Mouse (Mus musculus): ENCODE results near the gene Bcl2l13. TPM values are rescaled to one million over a fixed set of nuclear protein-coding genes. Genes with fewer than 3 reads are reported as not detected.

Gene Bcl2l13
- polyA plus RNA-seq, 1 experiment from 2014 or later, result 31.3 TPM

- WGBS, result 84% methylated on average over 3 of the region's 3 CpGs
- no peak for DNase-seq (ENCODE audit: low spot score)
- no peak overlapping the region for H3K4me2 ChIP-seq (ENCODE audit: low read length)
- no peaks in the 10 kb centered on the region for H3K9me3 ChIP-seq (replicated peaks; ENCODE audit: control insufficient read depth, low read length)
- no peak overlapping the region for H3K27ac ChIP-seq (ENCODE audit: low read depth, low read length)
- no peaks in the 10 kb centered on the region for H3K4me1 ChIP-seq (ENCODE audit: control insufficient read depth, insufficient read depth, low read length)
- H3K36me3 ChIP-seq (ENCODE audit: control insufficient read depth, insufficient read depth, low read length), result peaks cover 9% of the 10 kb centered on the region; the same call in 1 of the 2 replicates
- H3K9ac ChIP-seq (ENCODE audit: low read length), result no peak overlapping the region
- ATAC-seq, result no peak
- no peaks in the 10 kb centered on the region for H3K27me3 ChIP-seq (replicated peaks; ENCODE audit: control insufficient read depth, insufficient read depth, low read length)
- no peak overlapping the region for H3K4me3 ChIP-seq (ENCODE audit: low read depth, low read length)
Measured at GRCm38 (mm10) chr6:120927765-120928164, 91.8 kb downstream of the Bcl2l13 start.

DNA sequence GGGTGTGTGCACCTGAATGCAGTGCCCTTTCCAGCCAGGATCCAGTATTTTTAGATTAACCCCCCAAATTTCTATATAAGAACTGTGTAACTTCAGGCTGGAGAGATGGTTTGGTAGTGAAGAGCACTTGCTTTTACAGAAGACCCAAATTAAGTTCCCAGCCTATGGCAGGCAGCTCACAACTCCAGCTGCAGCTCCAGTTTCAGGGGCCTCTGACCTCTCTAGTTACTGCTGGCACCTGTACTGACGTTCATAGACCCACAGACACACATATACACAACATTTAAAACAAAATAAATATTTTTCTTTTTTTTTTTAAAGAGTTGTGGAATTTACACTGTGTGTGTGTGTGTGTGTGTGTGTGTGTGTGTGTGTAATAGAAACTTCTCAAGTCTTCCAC is 93.4 kb downstream of the Bcl2l13 start:
- H3K9me3 ChIP-seq (replicated peaks; ENCODE audit: control insufficient read depth, low read length), result no peaks in the 10 kb centered on the region
- no peak overlapping the region for H3K9ac ChIP-seq (ENCODE audit: low read length)
- peaks cover 23% of the 10 kb centered on the region; the same call in 1 of the 2 replicates for H3K36me3 ChIP-seq (ENCODE audit: control insufficient read depth, insufficient read depth, low read length)
- H3K27ac ChIP-seq (ENCODE audit: low read depth, low read length), result no peak overlapping the region
- DNase-seq (ENCODE audit: low spot score) (no peak), ATAC-seq (no peak)
- no peaks in the 10 kb centered on the region for H3K27me3 ChIP-seq (replicated peaks; ENCODE audit: control insufficient read depth, insufficient read depth, low read length)
- no peak overlapping the region for H3K4me3 ChIP-seq (ENCODE audit: low read depth, low read length)
- 84% methylated on average over 1 of the region's 1 CpGs for WGBS
- no peaks in the 10 kb centered on the region for H3K4me1 ChIP-seq (ENCODE audit: control insufficient read depth, insufficient read depth, low read length)
- H3K4me2 ChIP-seq (ENCODE audit: low read length), result no peak overlapping the region

- Histone ChIP-seq H3K36me3 (ENCODE audit: control insufficient read depth, insufficient read depth, low read length) (peaks cover 26% of the 10 kb centered on the region; the same call in 1 of the 2 replicates), H3K4me1 (ENCODE audit: control insufficient read depth, insufficient read depth, low read length) (no peaks in the 10 kb centered on the region), H3K4me2 (ENCODE audit: low read length) (no peak overlapping the region), H3K27me3 (replicated peaks; ENCODE audit: control insufficient read depth, insufficient read depth, low read length) (no peaks in the 10 kb centered on the region), H3K27ac (ENCODE audit: low read depth, low read length) (no peak overlapping the region), H3K4me3 (ENCODE audit: low read depth, low read length) (no peak overlapping the region), H3K9me3 (replicated peaks; ENCODE audit: control insufficient read depth, low read length) (no peaks in the 10 kb centered on the region), H3K9ac (ENCODE audit: low read length) (no peak overlapping the region)
- ATAC-seq (no peak), DNase-seq (ENCODE audit: low spot score) (no peak)
- 92% methylated on average over 6 of the region's 6 CpGs for WGBS
Measured at GRCm38 (mm10) chr6:120930450-120931306, 94.7 kb downstream of the Bcl2l13 start.

GRCm38 (mm10) chr6:120932597-120932996 is 96.6 kb downstream of the Bcl2l13 start:
- Histone ChIP-seq H3K27me3 (replicated peaks; ENCODE audit: control insufficient read depth, insufficient read depth, low read length) (no peaks in the 10 kb centered on the region), H3K27ac (ENCODE audit: low read depth, low read length) (no peak overlapping the region), H3K9me3 (replicated peaks; ENCODE audit: control insufficient read depth, low read length) (no peaks in the 10 kb centered on the region), H3K4me2 (ENCODE audit: low read length) (no peak overlapping the region), H3K36me3 (ENCODE audit: control insufficient read depth, insufficient read depth, low read length) (peaks cover 26% of the 10 kb centered on the region; the same call in 1 of the 2 replicates), H3K4me3 (ENCODE audit: low read depth, low read length) (no peak overlapping the region), H3K4me1 (ENCODE audit: control insufficient read depth, insufficient read depth, low read length) (no peaks in the 10 kb centered on the region), H3K9ac (ENCODE audit: low read length) (no peak overlapping the region)
- WGBS, result 96% methylated on average over 12 of the region's 12 CpGs
- no peak for DNase-seq (ENCODE audit: low spot score)
- ATAC-seq, result no peak

DNA sequence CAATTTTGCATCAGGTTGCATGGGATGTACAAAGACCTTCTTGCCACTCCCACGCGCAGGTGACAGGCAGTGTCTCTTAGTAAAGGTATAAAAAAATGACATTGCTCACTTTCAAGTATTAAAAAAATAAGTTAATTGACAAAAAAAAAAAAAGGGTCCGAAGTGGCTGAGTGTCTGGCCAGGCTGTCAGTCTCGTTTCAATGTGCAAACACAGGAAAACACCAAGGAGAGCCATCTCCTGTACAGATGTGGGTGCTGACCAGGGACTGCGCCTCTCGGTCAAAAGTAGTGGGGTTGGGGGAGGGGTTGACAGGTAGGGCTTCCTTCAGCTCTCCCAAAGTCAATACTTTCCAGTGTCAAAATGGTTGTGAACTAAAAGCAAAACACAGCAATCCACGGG is 97.7 kb downstream of the Bcl2l13 start:
- Histone ChIP-seq H3K9ac (ENCODE audit: low read length) (no peak overlapping the region), H3K27me3 (replicated peaks; ENCODE audit: control insufficient read depth, insufficient read depth, low read length) (no peaks in the 10 kb centered on the region), H3K27ac (ENCODE audit: low read depth, low read length) (no peak overlapping the region), H3K9me3 (replicated peaks; ENCODE audit: control insufficient read depth, low read length) (no peaks in the 10 kb centered on the region), H3K4me2 (ENCODE audit: low read length) (no peak overlapping the region), H3K4me1 (ENCODE audit: control insufficient read depth, insufficient read depth, low read length) (no peaks in the 10 kb centered on the region), H3K36me3 (ENCODE audit: control insufficient read depth, insufficient read depth, low read length) (peaks cover 26% of the 10 kb centered on the region; the same call in 1 of the 2 replicates), H3K4me3 (ENCODE audit: low read depth, low read length) (no peak overlapping the region)
- WGBS, result 93% methylated on average over 7 of the region's 7 CpGs
- DNase-seq (ENCODE audit: low spot score) (no peak), ATAC-seq (no peak)

GRCm38 (mm10) chr6:120934176-120934575 is 98.2 kb downstream of the Bcl2l13 start:
- no peak for ATAC-seq
- peaks cover 26% of the 10 kb centered on the region; the same call in 1 of the 2 replicates for H3K36me3 ChIP-seq (ENCODE audit: control insufficient read depth, insufficient read depth, low read length)

GRCm38 (mm10) chr6:120937104-120937617 is 101.1 kb downstream of the Bcl2l13 start:
- DNase-seq (ENCODE audit: low spot score), result no peak
- ATAC-seq, result no peak
- Histone ChIP-seq H3K4me3 (ENCODE audit: low read depth, low read length) (no peak overlapping the region), H3K9ac (ENCODE audit: low read length) (no peak overlapping the region), H3K9me3 (replicated peaks; ENCODE audit: control insufficient read depth, low read length) (no peaks in the 10 kb centered on the region), H3K27ac (ENCODE audit: low read depth, low read length) (no peak overlapping the region), H3K36me3 (ENCODE audit: control insufficient read depth, insufficient read depth, low read length) (peaks cover 31% of the 10 kb centered on the region; the same call in 1 of the 2 replicates), H3K4me2 (ENCODE audit: low read length) (no peak overlapping the region), H3K27me3 (replicated peaks; ENCODE audit: control insufficient read depth, insufficient read depth, low read length) (no peaks in the 10 kb centered on the region), H3K4me1 (ENCODE audit: control insufficient read depth, insufficient read depth, low read length) (no peaks in the 10 kb centered on the region)
- 88% methylated on average over 16 of the region's 16 CpGs for WGBS

More at GRCm38 (mm10) chr6:120934176-120934575, 98.2 kb downstream of the Bcl2l13 start:
- Histone ChIP-seq H3K9ac (ENCODE audit: low read length) (no peak overlapping the region), H3K27me3 (replicated peaks; ENCODE audit: control insufficient read depth, insufficient read depth, low read length) (no peaks in the 10 kb centered on the region), H3K4me3 (ENCODE audit: low read depth, low read length) (no peak overlapping the region), H3K4me2 (ENCODE audit: low read length) (no peak overlapping the region), H3K27ac (ENCODE audit: low read depth, low read length) (no peak overlapping the region), H3K9me3 (replicated peaks; ENCODE audit: control insufficient read depth, low read length) (no peaks in the 10 kb centered on the region), H3K4me1 (ENCODE audit: control insufficient read depth, insufficient read depth, low read length) (no peaks in the 10 kb centered on the region)
- 85% methylated on average over 4 of the region's 4 CpGs for WGBS
- no peak for DNase-seq (ENCODE audit: low spot score)

- no peak overlapping the region for H3K4me3 ChIP-seq (ENCODE audit: low read depth, low read length)
- H3K4me2 ChIP-seq (ENCODE audit: low read length), result no peak overlapping the region
- no peak overlapping the region for H3K9ac ChIP-seq (ENCODE audit: low read length)
- H3K27me3 ChIP-seq (replicated peaks; ENCODE audit: control insufficient read depth, insufficient read depth, low read length), result no peaks in the 10 kb centered on the region
- H3K4me1 ChIP-seq (ENCODE audit: control insufficient read depth, insufficient read depth, low read length), result no peaks in the 10 kb centered on the region
- no peak overlapping the region for H3K27ac ChIP-seq (ENCODE audit: low read depth, low read length)
- H3K36me3 ChIP-seq (ENCODE audit: control insufficient read depth, insufficient read depth, low read length), result peaks cover 25% of the 10 kb centered on the region; the same call in 1 of the 2 replicates
- H3K9me3 ChIP-seq (replicated peaks; ENCODE audit: control insufficient read depth, low read length), result no peaks in the 10 kb centered on the region
- no peak for DNase-seq (ENCODE audit: low spot score)
- ATAC-seq, result no peak
- 85% methylated on average over 11 of the region's 11 CpGs for WGBS
Measured at GRCm38 (mm10) chr6:120937999-120938608, 102.1 kb downstream of the Bcl2l13 start.

Data from forebrain, embryonic 14.5 days (tissue).